In genomic region chr4:135256536-135257450, GRCm38 (mm10) we compare ENCODE assay signal across 15 mouse cellular contexts. TPM values are rescaled to one million over a fixed set of nuclear protein-coding genes. Genes with fewer than 3 reads are reported as not detected.
DNase-seq lines count a peak whose midpoint lies in the region; ATAC-seq and TF ChIP-seq lines count a peak whose summit lies in the region.
"Had no signal": no experiment of that assay in that cellular context is flagged by ENCODE, and none has a peak within 500 bp of the region (broad histone marks: within the 10 kb centered on the region; RNA-seq: fewer than 3 reads in every experiment).

No protein-coding gene starts in this region.

- peaks cover 40% of the 10 kb centered on the region for H3K4me1 ChIP-seq in heart, adult 2 months (ENCODE audit: control insufficient read depth, insufficient read depth, low read length)
- H3K4me1 ChIP-seq in lung, embryonic 15.5 days: peaks cover 74% of the 10 kb centered on the region
- H3K4me1 ChIP-seq in liver, embryonic 12.5 days: peaks cover 86% of the 10 kb centered on the region
- H3K4me1 ChIP-seq in stomach, postnatal 0 days (replicated peaks; ENCODE audit: control insufficient read depth, insufficient read depth): 0 out of 2 replicates have a peak, but pooled peaks cover 2% of the 10 kb centered on the region

- H3K36me3 ChIP-seq in heart, adult 2 months (ENCODE audit: control insufficient read depth, insufficient read depth, low read length): peaks cover 62% of the 10 kb centered on the region
- peaks cover 7% of the 10 kb centered on the region; the same call in 1 of the 2 replicates for H3K36me3 ChIP-seq in lung, embryonic 15.5 days
- H3K36me3 ChIP-seq in liver, embryonic 12.5 days: peaks cover 50% of the 10 kb centered on the region
- peaks cover 3% of the 10 kb centered on the region; the same call in 1 of the 2 replicates for H3K36me3 ChIP-seq in stomach, postnatal 0 days (ENCODE audit: control insufficient read depth, insufficient read depth, low read length)

- no peak for TF ChIP-seq POLR2A in heart, adult 2 months (IDR thresholded peaks at IDR 0.05; ENCODE audit: insufficient read depth, low read depth, low read length)

- DNase-seq in heart, adult 2 months: no peak
- DNase-seq in heart, adult 18-20 months: no peak
- no peak for DNase-seq in lung, postnatal 4 days
- DNase-seq in stomach, postnatal 0 days (ENCODE audit: low spot score): no peak
- no peak for DNase-seq in right cerebral cortex, adult 2 months (ENCODE audit: low spot score in 2 of 2)
- no peak for DNase-seq in spleen, postnatal 4 days (ENCODE audit: low spot score in 2 of 2)
- DNase-seq: adrenal gland, adult 8-10 months; cerebellum, adult 11-12 months; kidney, adult 9 months; lung, embryonic 14.5 days; thymus, adult 18-20 months had no signal

- no peak overlapping the region for H3K4me2 ChIP-seq in lung, embryonic 15.5 days
- no peak overlapping the region for H3K4me2 ChIP-seq in liver, embryonic 12.5 days
- H3K4me2 ChIP-seq in stomach, postnatal 0 days (replicated peaks; ENCODE audit: low read depth): no peak overlapping the region
- H3K4me2 ChIP-seq: forebrain, embryonic 13.5 days; lung, embryonic 14.5 days had no signal

- H3K4me3 ChIP-seq in heart, adult 2 months: no peak overlapping the region
- H3K4me3 ChIP-seq in lung, embryonic 15.5 days: no peak overlapping the region
- no peak overlapping the region for H3K4me3 ChIP-seq in liver, embryonic 12.5 days
- no peak overlapping the region for H3K4me3 ChIP-seq in stomach, postnatal 0 days (ENCODE audit: low read depth, low read length)
- H3K4me3 ChIP-seq: forebrain, embryonic 13.5 days had no signal

- H3K79me2 ChIP-seq in heart, adult 2 months (replicated peaks; ENCODE audit: control insufficient read depth, insufficient read depth, low read length): peaks cover 5% of the 10 kb centered on the region

- TF ChIP-seq CTCF in heart, adult 2 months (IDR thresholded peaks at IDR 0.05): no peak
- no peak for TF ChIP-seq CTCF in stomach, postnatal 0 days (IDR thresholded peaks at IDR 0.05; ENCODE audit: low read depth)

- no peak for ATAC-seq in lung, embryonic 15.5 days (ENCODE audit: borderline replicate concordance, extremely low read depth, low FRiP score, low TSS enrichment)
- no peak for ATAC-seq in liver, embryonic 12.5 days
- no peak for ATAC-seq in stomach, postnatal 0 days (ENCODE audit: low FRiP score, low TSS enrichment)
- ATAC-seq: forebrain, embryonic 13.5 days; midbrain, embryonic 16.5 days had no signal

- H3K27me3 ChIP-seq in heart, adult 2 months (ENCODE audit: control insufficient read depth, insufficient read depth, low read length): no peaks in the 10 kb centered on the region
- H3K27me3 ChIP-seq in lung, embryonic 15.5 days: no peaks in the 10 kb centered on the region
- no peaks in the 10 kb centered on the region for H3K27me3 ChIP-seq in liver, embryonic 12.5 days (replicated peaks)
- no peaks in the 10 kb centered on the region for H3K27me3 ChIP-seq in stomach, postnatal 0 days (ENCODE audit: control insufficient read depth, insufficient read depth, low read length)
- H3K27me3 ChIP-seq: forebrain, embryonic 13.5 days had no signal

- WGBS in heart, adult 2 months: 43% methylated on average over 11 of the region's 11 CpGs
- 85% methylated on average over 11 of the region's 11 CpGs for WGBS in lung, embryonic 15.5 days
- WGBS in liver, embryonic 12.5 days (ENCODE audit: insufficient replicate concordance): 59% methylated on average over 11 of the region's 11 CpGs
- WGBS in stomach, postnatal 0 days: 79% methylated on average over 11 of the region's 11 CpGs

- intact Hi-C loops in heart, adult 2 months (cut with DNase I): no loop called here

- H3K9ac ChIP-seq in heart, adult 2 months (ENCODE audit: low read depth, low read length): peak overlapping the region; percentile 46
- H3K9ac ChIP-seq in lung, embryonic 15.5 days: no peak overlapping the region
- H3K9ac ChIP-seq in liver, embryonic 12.5 days: peak overlapping the region; percentile 8
- H3K9ac ChIP-seq in stomach, postnatal 0 days (ENCODE audit: low read length): no peak overlapping the region
- H3K9ac ChIP-seq: lung, embryonic 14.5 days had no signal

- TF ChIP-seq EP300 in heart, adult 2 months (IDR thresholded peaks at IDR 0.05; ENCODE audit: insufficient read depth, low read depth, low read length): no peak
- no peak for TF ChIP-seq EP300 in stomach, postnatal 0 days (optimal IDR thresholded peaks at IDR 0.05)

- H3K27ac ChIP-seq in heart, adult 2 months: peak overlapping the region; percentile 74
- peak overlapping the region; percentile 2 for H3K27ac ChIP-seq in lung, embryonic 15.5 days
- H3K27ac ChIP-seq in liver, embryonic 12.5 days: peak overlapping the region; percentile 34
- H3K27ac ChIP-seq in stomach, postnatal 0 days (replicated peaks): 0 out of 2 replicates have a peak overlapping the region, but pooled peaks have one; percentile 24

- no peaks in the 10 kb centered on the region for H3K9me3 ChIP-seq in lung, embryonic 15.5 days
- no peaks in the 10 kb centered on the region for H3K9me3 ChIP-seq in liver, embryonic 12.5 days (replicated peaks)
- no peaks in the 10 kb centered on the region for H3K9me3 ChIP-seq in stomach, postnatal 0 days (ENCODE audit: control insufficient read depth, low read length)
- H3K9me3 ChIP-seq: forebrain, embryonic 13.5 days had no signal

RNA-seq across cellular contexts. Expression of gene Clic4, which starts 15.8 kb away (rescaled TPM):
- 100 to 1,000 TPM; 248 to 249 TPM for total RNA-seq in heart, adult 2 months (2021)
- 148 and 227 TPM in 2 replicates for polyA plus RNA-seq in heart, adult 2 months (2012; rRNA removed)
- total RNA-seq in heart, adult 18-20 months (2021): 100 to 1,000 TPM; 253 to 258 TPM
- polyA plus RNA-seq in lung, embryonic 15.5 days (2015; fragmentation: Nextera tagmentation; extraction: Ambion mirVana): 181 and 185 TPM in 2 replicates
- polyA plus RNA-seq in liver, embryonic 12.5 days (2016; fragmentation: Nextera tagmentation; extraction: Ambion mirVana): 161 and 169 TPM in 2 replicates
- 69.2 and 73.6 TPM in 2 replicates for polyA plus RNA-seq in stomach, postnatal 0 days (2015; fragmentation: Nextera tagmentation; extraction: Ambion mirVana)

Comparison
In these comparisons a context has a peak if more than half of its experiments do, and no peak if none do; other contexts are left out.
1. H3K27ac ChIP-seq: peak in every context shown above with its lines; median percentile 74 in heart, adult 2 months; 34 in liver, embryonic 12.5 days; 24 in stomach, postnatal 0 days; 2 in lung, embryonic 15.5 days.
2. H3K9ac ChIP-seq: peak in heart, adult 2 months (single experiment) and liver, embryonic 12.5 days (single experiment); none in lung, embryonic 15.5 days (single experiment) and stomach, postnatal 0 days (single experiment).